Mouse (Mus musculus) spleen, adult 2 months (tissue): ENCODE measurements around the gene Itpr1.

Experiments used
- CTCF ChIP-seq: fragments of 200-500 bp; IDR thresholded peaks from 2 replicates; pipeline ENCODE4 v1.5.1; 2011; ENCODE audit warnings: mild to moderate bottlenecking, inconsistent platforms; ENCODE audit not compliant: insufficient read depth, insufficient read length, insufficient replicate concordance; ENCODE audit errors: extremely low read depth
- POLR2A ChIP-seq: fragments of 200-500 bp; IDR thresholded peaks from 2 replicates; pipeline ENCODE4 v1.6.1; 2011; ENCODE audit warnings: low read depth, low read length, inconsistent platforms

GRCm38 (mm10) chr6:108562971-108563370 lies 350.1 kb downstream of the Itpr1 start:
- TF ChIP-seq CTCF (no peak), POLR2A (no peak)
